Mouse (Mus musculus) bone marrow macrophage, adult 2 months (primary cell): ENCODE results near the gene Ccdc58.

Experiments used
- CTCF ChIP-seq: IDR thresholded peaks from 2 replicates; pipeline ENCODE4 v1.5.1; 2012; ENCODE audit warnings: low read depth, mild to moderate bottlenecking, low read length, moderate library complexity
- POLR2A ChIP-seq: IDR thresholded peaks from 2 replicates; pipeline ENCODE4 v1.6.1; 2012; ENCODE audit warnings: mild to moderate bottlenecking, low read depth, low read length, borderline replicate concordance

DNA sequence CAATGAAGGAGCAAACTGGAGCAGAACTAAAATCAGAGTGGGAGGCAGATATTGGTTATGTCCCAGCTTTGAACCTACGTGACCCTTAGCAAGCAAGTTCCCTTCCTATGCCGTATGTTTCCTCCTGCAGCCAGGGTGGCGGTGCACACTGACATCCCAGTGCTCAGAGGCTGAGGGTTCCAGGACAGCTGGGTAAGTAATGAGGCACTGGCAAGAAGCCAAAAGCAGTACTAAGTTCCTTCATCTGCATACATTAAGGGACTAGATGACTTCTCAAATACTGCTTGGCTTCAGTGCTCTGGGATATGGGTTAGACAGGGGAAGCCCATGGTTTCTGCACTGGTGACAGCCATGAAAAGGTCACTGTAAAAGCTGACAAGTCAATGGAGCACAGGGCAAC is 3.1 kb upstream of the Ccdc58 start:
- TF ChIP-seq CTCF (no peak), POLR2A (no peak)
